Mouse (Mus musculus) adipocyte (in vitro differentiated cells): ENCODE measurements at regions not wholly inside any gene's neighbourhood (a gene's known extent, or its start where the extent isn't known, plus 50 kb on each side); places are given as distances from the start of the nearest gene placed in this dataset.
A peak's percentile ranks its signal among the peaks of the same experiment; 100 is the strongest.

ENCODE experiments used
- DNase-seq: peaks from one replicate; pipeline ENCODE4 v3.0.0-alpha.2; 2016; ENCODE audit warnings: low spot score

DNA sequence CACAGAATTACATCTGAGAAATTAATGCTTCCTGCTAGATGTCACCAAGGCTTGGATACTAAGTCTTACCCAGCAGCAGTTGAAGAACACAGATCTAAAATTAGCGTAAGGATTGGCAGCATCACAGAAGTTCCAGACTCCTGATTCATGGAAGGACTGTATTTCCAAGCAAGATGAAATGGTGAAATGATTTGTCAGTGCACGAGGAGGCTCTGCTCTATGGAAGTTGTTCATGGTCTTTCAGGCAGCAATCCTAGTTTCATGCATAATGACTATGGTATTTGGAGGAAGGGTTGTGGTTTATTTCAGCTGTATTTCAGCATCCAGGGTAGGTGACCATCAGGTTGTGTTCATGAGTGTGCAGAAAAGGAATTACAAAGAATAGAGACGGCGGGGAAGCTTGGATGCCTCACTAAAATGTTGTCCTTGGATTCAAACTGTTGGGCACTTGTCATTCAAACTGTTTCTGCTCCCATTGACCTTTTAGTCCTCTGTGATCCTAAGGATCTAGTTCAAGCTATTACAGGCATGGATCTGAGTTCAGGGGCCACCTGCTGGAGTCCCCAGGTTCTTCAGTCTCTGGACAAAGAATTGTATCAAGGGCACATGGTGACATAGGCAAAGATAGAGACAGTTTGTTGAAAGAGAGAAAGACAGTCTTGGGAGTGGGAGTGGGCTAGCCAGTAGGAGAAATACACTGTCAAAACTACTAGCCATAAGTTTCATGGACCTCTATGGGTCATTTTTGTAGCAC is 1411.6 kb upstream of the A1bg start:
- DNase-seq: peak; percentile 47

- no peak for DNase-seq
These were observed 1409.3 kb upstream of the A1bg start for GRCm38 (mm10) chr15:62332129-62332528.

DNA sequence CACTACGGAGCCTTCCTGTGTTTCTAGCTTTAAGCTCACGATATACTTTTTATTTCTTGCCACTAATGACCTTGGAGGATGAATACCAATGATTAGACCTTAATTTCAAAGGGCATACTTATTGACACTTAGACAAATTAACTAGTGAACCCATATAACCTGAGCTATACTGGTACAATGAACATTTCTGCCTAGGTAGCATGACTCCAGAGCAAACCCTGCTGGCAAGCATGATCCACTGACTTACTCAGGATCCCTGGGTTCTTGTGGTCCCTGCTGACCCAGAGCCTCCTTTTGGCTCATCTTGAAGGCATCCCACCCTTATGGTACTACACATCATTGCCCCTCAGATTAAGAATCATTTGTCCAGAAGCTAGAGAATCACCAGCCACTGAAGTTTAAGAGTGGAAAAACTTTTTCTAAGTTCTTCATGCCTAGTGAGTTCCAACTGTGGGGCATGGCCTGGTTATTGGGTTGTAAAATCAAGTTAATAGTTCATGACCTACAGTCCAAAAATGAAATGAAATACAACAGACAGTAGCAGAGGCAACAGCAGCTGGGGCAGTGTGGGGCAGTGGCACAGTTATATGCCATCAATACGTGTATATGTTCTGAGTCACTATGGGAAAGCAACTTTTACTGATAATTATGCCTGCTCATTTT is 1408.5 kb upstream of the A1bg start:
- peak; percentile 18 for DNase-seq

DNA sequence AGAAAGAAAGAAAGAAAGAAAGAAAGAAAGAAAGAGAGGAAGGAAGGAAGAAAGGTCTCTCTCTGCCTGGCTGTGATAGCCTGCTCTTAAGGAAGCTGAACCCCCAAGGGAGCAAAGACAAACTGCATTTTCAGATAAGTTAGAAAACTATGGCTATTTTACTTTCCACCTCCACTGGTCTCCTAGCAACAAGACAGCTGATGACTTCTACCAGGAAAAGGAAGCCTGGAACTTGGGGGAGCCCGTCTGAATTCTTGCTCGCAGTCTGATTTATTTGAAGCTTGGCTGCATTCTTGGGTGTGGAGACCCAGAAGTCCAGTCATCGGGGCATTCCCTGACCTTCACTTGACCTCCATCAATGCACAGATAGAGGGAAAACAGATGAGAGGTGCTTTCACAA is 1406.1 kb upstream of the A1bg start:
- DNase-seq: no peak

- DNase-seq: peak; percentile 87
These were observed 1405.6 kb upstream of the A1bg start for GRCm38 (mm10) chr15:62328305-62328881.

GRCm38 (mm10) chr15:62327481-62327880 is 1404.7 kb upstream of the A1bg start:
- DNase-seq: no peak

DNA sequence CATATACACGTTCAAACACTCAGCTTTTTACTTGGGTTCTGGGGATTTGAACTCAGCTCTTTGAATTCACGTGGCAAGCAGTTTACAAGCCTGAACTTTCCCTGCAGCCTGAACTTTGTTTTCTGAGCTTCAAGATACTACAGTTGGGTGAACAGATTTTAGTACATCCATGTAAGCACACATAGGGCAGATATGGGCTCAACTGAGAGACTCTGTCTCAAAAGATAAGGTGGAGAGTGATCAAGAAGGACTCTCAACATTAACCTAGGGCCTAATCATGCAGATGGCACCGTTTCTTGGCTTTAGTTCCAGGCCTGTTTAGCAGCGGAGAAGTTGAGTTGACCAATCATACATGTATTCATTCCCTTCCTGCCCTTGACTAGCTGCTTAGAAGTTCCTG is 1403.7 kb upstream of the A1bg start:
- DNase-seq: no peak

GRCm38 (mm10) chr15:62325451-62326290 is 1402.9 kb upstream of the A1bg start:
- DNase-seq: no peak

- DNase-seq: no peak
These were observed 1398.2 kb upstream of the A1bg start for GRCm38 (mm10) chr15:62320966-62321365.

GRCm38 (mm10) chr15:62314449-62314848 is 1391.6 kb upstream of the A1bg start:
- DNase-seq: no peak

DNA sequence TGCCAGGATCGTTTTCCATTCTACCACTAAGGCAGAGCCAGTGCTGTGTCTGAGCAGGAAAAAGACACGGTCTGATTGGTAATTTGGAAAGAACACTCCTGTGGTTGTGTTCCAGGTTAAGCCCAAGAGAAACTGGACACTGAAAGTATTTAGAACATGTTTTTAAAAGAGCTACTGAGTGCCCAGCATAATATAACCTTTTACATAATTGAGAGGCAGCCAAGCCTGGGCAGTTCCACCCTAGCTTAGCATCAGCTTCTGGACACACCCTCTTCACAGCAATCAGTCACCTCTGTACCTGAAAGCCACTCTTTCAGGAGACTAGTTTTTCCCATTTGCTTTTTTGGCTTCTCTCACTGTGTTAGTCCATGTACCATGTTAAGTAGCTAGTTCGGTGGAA is 1379.4 kb upstream of the A1bg start:
- peak; percentile 60 for DNase-seq

GRCm38 (mm10) chr15:62301567-62301966 is 1378.8 kb upstream of the A1bg start:
- no peak for DNase-seq

DNA sequence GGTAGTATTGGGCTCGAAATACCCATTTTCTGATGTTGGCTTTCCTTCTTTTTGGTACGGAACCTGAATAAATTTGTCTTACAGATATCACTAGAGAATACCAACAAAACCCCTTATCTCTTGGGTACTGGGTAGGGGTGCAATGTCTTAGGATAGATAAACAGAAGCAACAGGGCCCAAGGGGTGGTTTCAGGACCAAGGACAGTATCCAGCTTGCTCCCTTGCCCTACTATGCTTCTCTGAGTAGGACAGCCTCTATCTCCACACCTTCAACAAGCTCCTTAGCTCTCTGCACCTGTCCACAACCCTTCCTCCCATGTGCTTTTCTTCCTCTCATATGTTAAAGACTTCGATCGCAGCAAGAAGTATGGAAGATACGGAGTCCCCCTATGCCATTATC is 1374.3 kb upstream of the A1bg start:
- DNase-seq: no peak

GRCm38 (mm10) chr15:62295233-62295927 is 1372.6 kb upstream of the A1bg start:
- peak; percentile 69 for DNase-seq

GRCm38 (mm10) chr15:62294786-62295185 is 1372.0 kb upstream of the A1bg start:
- peak; percentile 36 for DNase-seq

- DNase-seq: no peak
These were observed 1370.1 kb upstream of the A1bg start for GRCm38 (mm10) chr15:62292876-62293275.

DNA sequence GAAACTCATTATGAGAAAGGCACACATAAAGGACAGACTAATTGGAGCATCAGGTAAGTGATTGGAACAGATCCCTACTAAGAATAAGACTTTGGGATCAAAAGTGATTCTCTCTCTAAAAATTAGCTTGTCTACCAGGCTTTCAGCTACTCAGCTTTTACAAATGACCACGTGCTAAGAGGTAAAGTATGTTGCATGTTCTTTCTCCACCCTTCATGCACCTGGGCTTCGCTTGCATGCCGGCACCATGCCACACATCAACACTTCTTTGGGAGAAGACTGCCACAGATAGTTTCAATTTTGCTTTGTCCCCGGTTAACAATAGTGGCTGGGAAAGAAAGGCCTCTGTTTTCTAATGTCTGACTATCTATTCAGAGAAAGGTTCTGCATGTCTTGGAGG is 1367.9 kb upstream of the A1bg start:
- DNase-seq: no peak

DNA sequence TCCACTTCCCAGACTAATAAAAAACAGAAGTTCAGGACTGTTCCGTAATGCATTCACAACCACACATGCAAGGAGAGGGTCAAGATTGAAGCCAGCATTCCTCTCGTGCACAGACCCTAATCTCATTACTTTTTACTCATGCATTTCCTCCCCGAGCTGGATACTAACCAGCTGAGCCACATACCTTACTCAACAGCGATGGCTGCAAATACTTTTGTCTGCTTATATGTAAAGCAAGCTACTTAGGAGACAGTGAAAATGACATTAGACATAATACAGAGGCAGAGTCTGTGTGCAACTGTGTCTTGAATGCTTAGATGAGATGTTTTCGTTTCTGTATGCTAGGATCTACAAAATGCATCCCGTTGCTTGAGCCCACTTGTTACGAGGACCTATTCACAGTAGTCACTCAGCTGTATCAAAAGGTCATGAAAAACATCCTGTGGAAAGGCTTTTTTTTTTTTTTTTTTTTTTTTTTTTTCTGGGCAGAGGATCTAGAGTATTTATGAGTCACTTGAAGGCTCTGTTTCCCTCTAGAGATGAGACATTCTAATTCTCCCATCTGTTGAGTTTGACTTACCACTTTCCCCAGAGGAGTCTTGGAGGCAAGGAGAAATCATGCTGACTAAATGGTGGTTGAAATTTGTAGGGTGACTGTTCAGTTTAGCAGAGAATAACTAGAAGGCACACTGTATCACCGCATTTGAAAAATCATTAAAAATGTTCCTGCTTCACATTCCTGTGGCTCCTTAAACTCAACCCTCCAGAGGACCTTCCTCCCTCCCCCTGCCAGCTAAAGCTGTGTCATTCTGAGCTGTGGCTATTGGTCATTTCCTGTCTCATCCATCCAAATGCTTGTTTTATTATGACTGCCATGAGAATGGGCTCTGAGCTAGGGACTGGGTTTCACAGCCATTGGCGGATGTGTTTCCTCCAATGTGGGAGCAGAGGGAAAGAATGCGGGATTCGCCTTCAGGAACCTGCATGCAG is 1364.1 kb upstream of the A1bg start:
- peak; percentile 39 for DNase-seq

DNA sequence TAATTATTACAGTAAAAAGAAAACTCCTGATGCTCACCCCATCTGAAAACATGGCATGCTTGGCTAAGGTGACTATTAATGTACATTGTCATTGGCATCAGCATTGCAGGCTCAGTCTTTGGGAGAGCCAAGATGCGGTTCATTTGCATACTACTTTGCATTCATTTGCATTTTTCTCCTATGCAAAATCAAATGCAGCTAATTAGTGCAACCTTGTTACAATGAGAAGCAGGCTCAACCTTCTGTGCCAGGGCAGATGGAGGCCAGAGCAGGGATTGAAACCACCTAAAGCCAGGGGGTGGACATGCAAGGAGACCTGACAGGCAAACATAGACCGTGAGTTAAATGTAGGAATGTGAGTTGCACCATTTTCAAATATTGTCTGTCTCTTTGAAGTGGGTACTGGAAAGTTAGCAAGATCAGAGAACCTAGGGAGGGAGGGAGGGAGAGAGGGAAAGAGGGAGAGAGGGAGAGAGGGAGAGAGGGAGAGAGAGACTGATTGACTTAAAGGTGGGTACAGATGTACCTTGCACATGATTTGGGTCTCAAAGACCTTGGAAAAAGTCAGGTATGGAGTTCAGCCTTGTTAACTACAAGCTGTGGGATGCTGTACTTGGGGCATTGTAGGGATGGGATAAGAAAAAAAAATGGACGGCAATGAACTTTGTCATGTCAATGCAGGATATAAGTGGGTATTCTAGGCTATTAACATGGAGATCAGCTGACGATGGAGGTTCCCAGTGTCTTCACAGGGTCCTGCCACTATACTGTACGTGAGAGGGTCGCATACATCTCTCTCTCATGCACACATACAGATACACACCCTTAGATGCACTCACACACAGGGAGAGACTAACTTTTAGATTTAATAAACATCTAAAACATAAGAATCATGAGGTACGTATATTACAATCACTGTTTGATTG is 1362.1 kb upstream of the A1bg start:
- no peak for DNase-seq
